Mouse (Mus musculus) MEL (cell line): Measurements from ENCODE around the gene Cib4. TPM values are rescaled to one million over a fixed set of nuclear protein-coding genes. Genes with fewer than 3 reads are reported as not detected.

Source experiments
- DNase-seq: peaks from one replicate; pipeline ENCODE4 v3.0.0; 2011; ENCODE audit warnings: low read depth, low spot score
- H3K27ac ChIP-seq: 2 replicates; pipeline ENCODE4 v1.5.1; 2012; ENCODE audit warnings: low read depth, mild to moderate bottlenecking, control low read depth, low read length, moderate library complexity; ENCODE audit not compliant: control insufficient read depth
- H3K27me3 ChIP-seq, 2 experiments: fragments of 150-350 bp in 1 of 2; sonication (generic) in 1 of 2; 2 replicates each; pipeline ENCODE4 v1.6.1; 2012; ENCODE audit warnings: low read length in 2 of 2, mild to moderate bottlenecking in 2 of 2, improper control_type of control experiment in 1 of 2, moderate library complexity in 1 of 2; ENCODE audit not compliant: insufficient read depth in 2 of 2, control insufficient read depth in 1 of 2
- H3K36me3 ChIP-seq, 2 experiments: 2 replicates each; pipeline ENCODE4 v1.6.1; 2012 to 2014; ENCODE audit warnings: low read length in 2 of 2, improper control_type of control experiment in 1 of 2, inconsistent platforms in 1 of 2, mild to moderate bottlenecking in 1 of 2; ENCODE audit not compliant: insufficient read depth in 2 of 2, control insufficient read depth in 1 of 2
- H3K4me1 ChIP-seq, 2 experiments: fragments of 150-350 bp in 1 of 2; sonication (generic) in 1 of 2; 2 replicates each; pipeline ENCODE4 v1.6.1; 2012; ENCODE audit warnings: low read length in 2 of 2, improper control_type of control experiment in 1 of 2, mild to moderate bottlenecking in 1 of 2; ENCODE audit not compliant: insufficient read depth in 2 of 2, control insufficient read depth in 1 of 2
- H3K4me3 ChIP-seq, 2 experiments: fragments of 150-350 bp in 1 of 2; sonication (generic) in 1 of 2; 2 replicates each; pipeline ENCODE4 v1.5.1; 2012; ENCODE audit warnings: low read depth in 2 of 2, low read length in 2 of 2, mild to moderate bottlenecking in 2 of 2, moderate library complexity in 2 of 2, control low read depth in 1 of 2, improper control_type of control experiment in 1 of 2; ENCODE audit not compliant: control insufficient read depth in 1 of 2, insufficient read depth in 1 of 2
- H3K79me2 ChIP-seq: 2 replicates; pipeline ENCODE4 v1.6.1; 2012; ENCODE audit warnings: mild to moderate bottlenecking, low read length, moderate library complexity; ENCODE audit not compliant: control insufficient read depth, poor library complexity, insufficient read depth
- H3K9ac ChIP-seq: 2 replicates; pipeline ENCODE4 v1.6.1; 2012; ENCODE audit warnings: low read depth, mild to moderate bottlenecking, control low read depth, low read length, moderate library complexity; ENCODE audit not compliant: control insufficient read depth, poor library complexity, severe bottlenecking
- H3K9me3 ChIP-seq: fragments of 150-350 bp; sonication (generic); replicated peaks from 2 replicates; pipeline ENCODE4 v1.6.1; 2012; ENCODE audit warnings: mild to moderate bottlenecking, low read length, improper control_type of control experiment, moderate library complexity; ENCODE audit not compliant: insufficient read depth
- CHD2 ChIP-seq: IDR thresholded peaks from 2 replicates; pipeline ENCODE4 v1.6.1; 2011; ENCODE audit warnings: low read length, improper control_type of control experiment
- E2F4 ChIP-seq: IDR thresholded peaks from 2 replicates; pipeline ENCODE4 v1.6.1; 2011; ENCODE audit warnings: low read depth, low read length, improper control_type of control experiment, borderline replicate concordance
- EP300 ChIP-seq, 2 experiments: IDR thresholded peaks; 2 replicates each; pipeline ENCODE4 v1.6.1; 2011; ENCODE audit warnings: improper control_type of control experiment in 2 of 2, low read length in 2 of 2, low read depth in 1 of 2, mild to moderate bottlenecking in 1 of 2
- HCFC1 ChIP-seq: IDR thresholded peaks from 2 replicates; pipeline ENCODE4 v1.6.1; 2012; ENCODE audit warnings: low read depth, mild to moderate bottlenecking, inconsistent platforms, low read length, improper control_type of control experiment, moderate library complexity
- KAT2A ChIP-seq: conservative IDR thresholded peaks from 2 replicates; pipeline ENCODE4 v1.6.1; 2012; ENCODE audit warnings: low read depth, low read length, improper control_type of control experiment, inconsistent platforms
- MAFK ChIP-seq: IDR thresholded peaks from 2 replicates; pipeline ENCODE4 v1.6.1; 2011; ENCODE audit warnings: low read depth, mild to moderate bottlenecking, low read length, improper control_type of control experiment, borderline replicate concordance
- MAZ ChIP-seq: IDR thresholded peaks from 2 replicates; pipeline ENCODE4 v1.6.1; 2012; ENCODE audit warnings: low read depth, mild to moderate bottlenecking, inconsistent platforms, low read length, improper control_type of control experiment
- MEF2A ChIP-seq: IDR thresholded peaks from 2 replicates; pipeline ENCODE4 v1.6.1; 2014; ENCODE audit warnings: low read depth, mild to moderate bottlenecking, inconsistent platforms, low read length, improper control_type of control experiment; ENCODE audit not compliant: poor library complexity, insufficient replicate concordance, severe bottlenecking; ENCODE audit errors: extremely low read depth
- MXI1 ChIP-seq: IDR thresholded peaks from 2 replicates; pipeline ENCODE4 v1.6.1; 2011; ENCODE audit warnings: mild to moderate bottlenecking, low read depth, low read length, improper control_type of control experiment
- MYB ChIP-seq: IDR thresholded peaks from 2 replicates; pipeline ENCODE4 v1.6.1; 2011; ENCODE audit warnings: mild to moderate bottlenecking, low read depth, low read length, improper control_type of control experiment
- MYC ChIP-seq: IDR thresholded peaks from 2 replicates; pipeline ENCODE4 v1.6.1; 2011; ENCODE audit warnings: low read depth, mild to moderate bottlenecking, low read length, improper control_type of control experiment, moderate library complexity
- NELFE ChIP-seq: IDR thresholded peaks from 2 replicates; pipeline ENCODE4 v1.6.1; 2011; ENCODE audit warnings: low read depth, low read length, improper control_type of control experiment
- POLR2A ChIP-seq, 2 experiments: IDR thresholded peaks; 2 replicates each; pipeline ENCODE4 v1.6.1; 2011 to 2012; ENCODE audit warnings: low read length in 2 of 2, mild to moderate bottlenecking in 2 of 2, control low read depth in 1 of 2, improper control_type of control experiment in 1 of 2, low read depth in 1 of 2, moderate library complexity in 1 of 2; ENCODE audit not compliant: control insufficient read depth in 1 of 2, insufficient read depth in 1 of 2, poor library complexity in 1 of 2
- POLR2AphosphoS2 ChIP-seq: IDR thresholded peaks from 2 replicates; pipeline ENCODE4 v1.6.1; 2011; ENCODE audit warnings: low read length, improper control_type of control experiment
- TAL1 ChIP-seq: IDR thresholded peaks from 2 replicates; pipeline ENCODE4 v1.6.1; 2012; ENCODE audit warnings: mild to moderate bottlenecking, inconsistent platforms, low read length, moderate library complexity, mixed read lengths
- TBP ChIP-seq: IDR thresholded peaks from 2 replicates; pipeline ENCODE4 v1.8.0; 2011; ENCODE audit warnings: low read depth, low read length, improper control_type of control experiment
- UBTF ChIP-seq: IDR thresholded peaks from 2 replicates; pipeline ENCODE4 v1.6.1; 2012; ENCODE audit warnings: low read depth, mild to moderate bottlenecking, inconsistent platforms, low read length, improper control_type of control experiment, moderate library complexity, borderline replicate concordance; ENCODE audit not compliant: insufficient read depth
- ZKSCAN1 ChIP-seq: IDR thresholded peaks from 2 replicates; pipeline ENCODE4 v1.6.1; 2012; ENCODE audit warnings: low read depth, mild to moderate bottlenecking, inconsistent platforms, low read length, improper control_type of control experiment, moderate library complexity
- polyA plus RNA-seq, 2 experiments: library from polyadenylated mRNA; stranded (reverse) in 1 of 2; unstranded in 1 of 2; fragments of >175 nt in 1 of 2; fragments of >200 nt in 1 of 2; gene quantifications; 2 replicates each; pipeline versions ENCODE4 v1.2.1 to v1.2.4; 2012; ENCODE audit warnings: low replicate concordance in 2 of 2, low read depth in 1 of 2; ENCODE audit not compliant: insufficient read length in 2 of 2, insufficient read depth in 1 of 2, missing spikeins in 1 of 2
- total RNA-seq: library from RNA; depleted of rRNA; stranded (reverse); fragments of 300-350 nt; gene quantifications from 2 replicates; pipeline ENCODE4 v1.2.3, GENCODE M21; 2012

The Cib4 gene
- total and polyA plus RNA-seq, 3 experiments, result not detected

GRCm38 (mm10) chr5:30497299-30497698 is 48.3 kb downstream of the Cib4 start:
- H3K4me1 ChIP-seq, result peaks cover 0 to 20% of the 10 kb centered on the region in 2 experiments; a peak in 2 of 4 replicates
- peaks cover 4 to 8% of the 10 kb centered on the region in 2 experiments for H3K27me3 ChIP-seq
- H3K27ac ChIP-seq, result no peak overlapping the region
- H3K9me3 ChIP-seq, result no peaks in the 10 kb centered on the region
- H3K36me3 ChIP-seq, result peaks cover 0 to 2% of the 10 kb centered on the region in 2 experiments; a peak in 1 of 4 replicates
- no peak overlapping the region for H3K4me3 ChIP-seq
- H3K9ac ChIP-seq, result no peak overlapping the region
- DNase-seq, result no peak
- no peak for TF ChIP-seq MYC
- TF ChIP-seq MAFK, result no peak
- no peaks in the 10 kb centered on the region for H3K79me2 ChIP-seq

GRCm38 (mm10) chr5:30496821-30497220 is 48.8 kb downstream of the Cib4 start:
- Histone ChIP-seq H3K9ac (no peak overlapping the region), H3K4me3 (no peak overlapping the region), H3K4me1 (peaks cover 0 to 20% of the 10 kb centered on the region in 2 experiments; a peak in 2 of 4 replicates), H3K79me2 (no peaks in the 10 kb centered on the region), H3K27me3 (peaks cover 3 to 6% of the 10 kb centered on the region in 2 experiments), H3K27ac (no peak overlapping the region), H3K36me3 (peaks cover 0 to 2% of the 10 kb centered on the region in 2 experiments; a peak in 1 of 4 replicates), H3K9me3 (no peaks in the 10 kb centered on the region)
- DNase-seq, result no peak
- TF ChIP-seq KAT2A (no peak), ZKSCAN1 (no peak), TAL1 (no peak), MEF2A (no peak), CHD2 (no peak), TBP (no peak), POLR2AphosphoS2 (no peak), MYB (no peak), MAZ (no peak), HCFC1 (no peak), MXI1 (no peak), E2F4 (no peak), EP300 (IDR thresholded peaks at IDR 0.05; ENCODE audit: low read depth in 1 of 2, low read length in 2 of 2) (no peak), NELFE (no peak), POLR2A (IDR thresholded peaks at IDR 0.05; ENCODE audit: control insufficient read depth in 1 of 2, insufficient read depth in 1 of 2, low read depth in 1 of 2, low read length in 2 of 2, poor library complexity in 1 of 2) (no peak), UBTF (no peak)
